Mouse (Mus musculus) inflammation-experienced regulatory T-cells (primary cell): ENCODE results near the gene Plekhd1. TPM values are rescaled to one million over a fixed set of nuclear protein-coding genes. Genes with fewer than 3 reads are reported as not detected.

ENCODE experiments used
- polyA plus RNA-seq, 2 experiments: library from polyadenylated mRNA; unstranded; fragments of 100-300 nt; shearing (Covaris generic); gene quantifications; one replicate each; pipeline ENCODE4 v1.2.1; 2017

Gene Plekhd1
- under 1 TPM in 1 of 2 experiments, not detected in 1; 0.22 TPM for polyA plus RNA-seq

GRCm38 (mm10) chr12:80692269-80692972, at the start of gene Plekhd1:
Gene Plekhd1 (plus strand): TSS chr12:80692591.

GRCm38 (mm10) chr12:80643693-80644505, 48.5 kb upstream of the Plekhd1 start, which contains the start of the genes Slc39a9 and Erh:
Gene Slc39a9 (plus strand): TSS chr12:80643883.
Gene Erh (minus strand): TSS chr12:80644341.

GRCm38 (mm10) chr12:80760396-80760801, 68.0 kb downstream of the Plekhd1 start, which contains the start of gene Ccdc177:
Gene Ccdc177 (minus strand): TSS chr12:80760687.

Other genes with a start within 250 kb of the Plekhd1 start
- gene Exd2, start 229.5 kb upstream of the Plekhd1 start, polyA plus RNA-seq: 10 to 100 TPM; 32.5 to 65.0 TPM
- 1 to 10 TPM in 1 of 2 experiments, under 1 TPM in 1; 0.46 to 1.3 TPM for gene Galnt16, start 174.3 kb upstream of the Plekhd1 start, polyA plus RNA-seq
- 10 to 100 TPM; 28.4 to 33.7 TPM for gene Slc39a9, start 48.7 kb upstream of the Plekhd1 start, polyA plus RNA-seq
- 10 to 100 TPM; 52.9 to 53.3 TPM for gene Erh, start 48.2 kb upstream of the Plekhd1 start, polyA plus RNA-seq
- gene Ccdc177, start 68.1 kb downstream of the Plekhd1 start, polyA plus RNA-seq: 1 to 10 TPM in 1 of 2 experiments, under 1 TPM in 1; 0.11 to 1.9 TPM
- gene Susd6, start 97.9 kb downstream of the Plekhd1 start, polyA plus RNA-seq: 10 to 100 TPM; 86.1 to 96.2 TPM